Mouse (Mus musculus): Measurements from ENCODE around the gene Ric1.

GRCm38 (mm10) chr19:29515386-29515785 lies 6.7 kb upstream of the Ric1 start:
- TF ChIP-seq GATA1 (IDR thresholded peaks at IDR 0.05; ENCODE audit: borderline replicate concordance, low read length) (no peak), FLI1 (IDR thresholded peaks at IDR 0.05; ENCODE audit: low read length) (no peak)
